Mouse (Mus musculus): ENCODE data around the gene Pde4a. TPM values are rescaled to one million over a fixed set of nuclear protein-coding genes. Genes with fewer than 3 reads are reported as not detected.
A peak's percentile ranks its signal among the peaks of the same experiment; 100 is the strongest.
"Not testable (repeated sequence)": the region's sequence is repeated elsewhere in the genome, so short reads cannot be mapped to it uniquely, and the experiment has no call there.

The Pde4a gene
- polyA plus RNA-seq, 1 experiment from 2014 or later = 11.3 TPM

DNA sequence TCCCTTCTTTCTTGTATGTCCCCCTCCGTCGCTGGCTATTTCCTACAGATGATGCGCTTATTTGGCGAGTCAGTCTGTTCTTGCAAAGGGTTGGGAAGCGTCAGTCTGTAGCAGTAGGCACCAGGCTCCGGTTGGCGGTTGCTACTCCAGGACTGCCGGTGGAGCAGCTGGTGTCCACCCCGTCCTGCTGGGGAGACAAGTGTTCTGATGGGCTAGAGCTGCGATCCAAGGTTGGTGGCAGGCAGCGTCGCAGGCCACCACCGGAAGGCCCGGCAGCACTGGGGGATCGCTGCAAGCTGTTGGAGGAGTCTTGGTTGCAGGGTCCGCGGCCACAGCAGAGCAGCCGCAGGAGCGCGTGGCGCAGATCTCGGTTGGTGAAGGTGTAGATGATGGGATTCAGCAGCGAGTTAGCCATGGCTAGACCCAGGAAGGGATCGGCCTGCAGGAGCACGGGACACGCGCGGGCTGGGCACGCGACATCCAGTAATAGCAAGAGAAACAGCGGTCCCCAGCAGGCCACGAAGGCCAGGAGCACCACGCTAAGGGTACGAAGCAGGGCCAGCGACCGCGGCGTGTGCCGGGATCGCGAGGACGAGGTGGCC, 78.4 kb downstream of the Pde4a start:
- H3K9ac ChIP-seq (replicated peaks) = peak overlapping the region; percentile 39; the same call in 1 of the 2 replicates
- no peaks in the 10 kb centered on the region for H3K9me3 ChIP-seq
- 4% methylated on average over 42 of the region's 42 CpGs for WGBS
- H3K27me3 ChIP-seq = peaks cover 94% of the 10 kb centered on the region
- no peak for ATAC-seq (ENCODE audit: low FRiP score, low read depth)
- no peak overlapping the region for H3K27ac ChIP-seq (replicated peaks)
- H3K4me3 ChIP-seq = peak overlapping the region; percentile 41
- H3K4me2 ChIP-seq (replicated peaks) = peak overlapping the region; percentile 64
- peaks cover 29% of the 10 kb centered on the region for H3K4me1 ChIP-seq
- no peaks in the 10 kb centered on the region for H3K36me3 ChIP-seq

DNA sequence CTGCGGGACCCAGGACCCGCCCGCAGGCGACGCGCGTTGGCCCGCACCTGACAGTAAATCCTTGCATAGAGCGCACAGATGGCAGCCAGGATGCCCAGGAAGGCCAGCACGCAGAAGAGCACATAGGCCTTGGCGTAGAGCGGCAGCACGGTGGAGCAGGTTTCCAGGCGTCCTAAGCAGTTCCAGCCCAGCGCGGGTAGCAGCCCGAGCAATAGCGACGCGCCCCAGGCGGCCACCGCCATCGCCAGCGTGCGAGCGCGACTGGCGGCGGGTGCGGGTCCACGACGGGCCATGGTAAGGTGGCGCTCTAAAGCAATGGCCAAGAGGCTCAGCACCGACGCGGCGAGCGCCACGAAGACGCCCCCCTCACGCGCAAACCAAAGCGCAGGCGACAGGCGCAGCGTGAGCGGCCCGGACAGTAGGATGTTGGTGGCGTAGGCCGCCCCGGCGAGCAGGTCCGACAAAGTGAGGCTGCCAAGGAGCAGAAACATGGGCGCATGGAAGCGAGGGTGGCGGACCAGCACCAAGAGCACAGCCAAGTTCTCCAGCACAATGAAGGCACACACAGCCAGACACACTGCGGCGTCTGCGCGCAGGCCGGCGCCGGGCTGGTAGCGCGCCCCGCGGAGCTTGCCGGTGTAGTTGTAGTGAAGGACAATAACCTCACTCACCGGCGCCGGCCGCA, 79.1 kb downstream of the Pde4a start:
- peak overlapping the region; percentile 41 for H3K4me3 ChIP-seq

DNA sequence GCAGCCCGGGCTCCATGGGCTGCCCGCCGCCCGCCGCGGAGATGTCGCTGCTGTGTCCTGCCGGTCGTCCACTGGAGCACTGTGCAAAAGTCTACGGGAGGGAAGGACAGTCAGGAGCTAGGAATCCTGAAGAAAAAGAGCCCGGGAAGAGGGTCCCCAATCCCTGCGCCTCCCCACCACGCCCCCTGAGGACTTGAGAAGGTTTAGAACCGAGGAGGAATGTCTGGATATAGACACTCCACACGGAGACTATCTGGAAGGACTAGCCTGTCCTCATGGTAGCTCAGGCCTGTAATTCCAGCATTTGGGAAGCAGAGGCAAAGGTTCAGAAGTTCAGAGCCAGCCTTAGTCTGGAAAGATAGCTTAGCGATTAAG, 79.6 kb downstream of the Pde4a start:
- Histone ChIP-seq H3K9me3 (no peaks in the 10 kb centered on the region), H3K4me1 (peaks cover 26% of the 10 kb centered on the region), H3K9ac (replicated peaks) (peak overlapping the region; percentile 39), H3K36me3 (no peaks in the 10 kb centered on the region), H3K4me3 (peak overlapping the region; percentile 41), H3K4me2 (replicated peaks) (peak overlapping the region; percentile 64), H3K27me3 (peaks cover 96% of the 10 kb centered on the region), H3K27ac (replicated peaks) (no peak overlapping the region)
- WGBS = 3% methylated on average over 16 of the region's 16 CpGs
- ATAC-seq (ENCODE audit: low FRiP score, low read depth) = no peak

More for the DNA sequence above, 79.1 kb downstream of the Pde4a start:
- WGBS = under 1% methylated on average over 72 of the region's 72 CpGs
- Histone ChIP-seq H3K9ac (replicated peaks) (peak overlapping the region; percentile 39), H3K4me1 (peaks cover 25% of the 10 kb centered on the region), H3K4me2 (replicated peaks) (peak overlapping the region; percentile 64), H3K36me3 (no peaks in the 10 kb centered on the region), H3K27me3 (peaks cover 96% of the 10 kb centered on the region), H3K27ac (replicated peaks) (no peak overlapping the region), H3K9me3 (no peaks in the 10 kb centered on the region)
- ATAC-seq (ENCODE audit: low FRiP score, low read depth) = no peak

DNA sequence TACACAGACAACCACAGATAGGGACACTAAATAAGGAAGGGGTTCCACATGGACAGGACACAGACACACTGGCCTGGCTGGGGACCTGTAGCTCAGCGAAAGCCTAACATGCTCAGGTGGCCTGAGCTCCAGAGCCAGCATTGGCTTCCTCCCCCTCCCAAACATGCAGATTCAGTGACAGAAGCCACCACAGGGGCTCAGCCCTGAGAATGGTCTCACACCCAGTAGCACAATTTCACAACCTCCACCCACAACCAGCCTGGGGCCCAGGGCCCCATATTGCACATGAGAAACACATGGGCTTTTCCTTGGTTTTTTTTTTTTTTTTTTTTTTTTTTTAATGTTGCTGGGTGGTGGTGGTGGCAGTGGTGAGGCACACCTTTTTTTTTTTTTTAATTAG, 80.8 kb downstream of the Pde4a start:
- Histone ChIP-seq H3K4me1 (peaks cover 26% of the 10 kb centered on the region), H3K9ac (replicated peaks) (no peak overlapping the region), H3K9me3 (no peaks in the 10 kb centered on the region), H3K27me3 (peaks cover 99% of the 10 kb centered on the region), H3K27ac (replicated peaks) (no peak overlapping the region), H3K4me2 (replicated peaks) (no peak overlapping the region), H3K36me3 (no peaks in the 10 kb centered on the region), H3K4me3 (no peak overlapping the region)
- WGBS = 57% methylated on average over 1 of the region's 1 CpGs
- ATAC-seq (ENCODE audit: low FRiP score, low read depth) = no peak

DNA sequence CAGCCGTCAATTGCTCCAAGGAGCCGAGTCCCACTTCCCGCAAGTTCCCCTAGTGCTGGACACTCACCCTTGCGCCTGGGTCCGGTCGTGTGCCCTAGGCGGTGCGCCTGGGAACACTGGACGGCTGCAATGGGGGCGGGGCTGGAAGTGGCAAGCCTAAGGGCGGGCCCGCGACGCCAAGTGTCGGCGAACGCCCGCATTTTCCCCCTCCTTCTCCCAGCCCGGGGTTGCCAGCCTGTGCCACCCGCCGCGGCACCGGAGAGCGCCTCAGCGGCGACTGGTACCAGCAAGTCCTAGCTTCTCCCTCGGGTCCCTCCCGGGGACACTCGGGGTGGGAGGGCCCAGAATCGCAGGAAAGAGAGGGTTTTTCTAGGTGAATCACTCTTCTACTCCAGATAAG, 82.8 kb downstream of the Pde4a start, which contains the start of gene S1pr5:
S1pr5 (minus strand) TSS at position 118 of the 400 bp plus-strand sequence.
- H3K4me2 ChIP-seq (replicated peaks) = peak within 1 kb of the TSS; percentile 16
- peaks cover 26% of the 10 kb centered on the region for H3K4me1 ChIP-seq
- WGBS = 1% methylated on average over 29 of the region's 30 CpGs
- H3K9ac ChIP-seq (replicated peaks) = no peak within 1 kb of the TSS
- no peak for ATAC-seq (ENCODE audit: low FRiP score, low read depth)
- no peak within 1 kb of the TSS for H3K27ac ChIP-seq (replicated peaks)
- H3K9me3 ChIP-seq = no peaks in the 10 kb centered on the region
- H3K27me3 ChIP-seq = peaks cover 94% of the 10 kb centered on the region
- H3K36me3 ChIP-seq = no peaks in the 10 kb centered on the region
- H3K4me3 ChIP-seq = peak within 1 kb of the TSS; percentile 10; the same call in 1 of the 2 replicates

- H3K4me3 ChIP-seq = no peak overlapping the region
- H3K27me3 ChIP-seq = peaks cover 78% of the 10 kb centered on the region
- 37% methylated on average over 17 of the region's 17 CpGs for WGBS
- H3K9me3 ChIP-seq = no peaks in the 10 kb centered on the region
- no peak overlapping the region for H3K9ac ChIP-seq (replicated peaks)
- peaks cover 13% of the 10 kb centered on the region for H3K4me1 ChIP-seq
- no peak for ATAC-seq (ENCODE audit: low FRiP score, low read depth)
- H3K27ac ChIP-seq (replicated peaks) = no peak overlapping the region
- H3K36me3 ChIP-seq = no peaks in the 10 kb centered on the region
- H3K4me2 ChIP-seq (replicated peaks) = no peak overlapping the region
Observed at GRCm38 (mm10) chr9:21249629-21250508, 84.4 kb downstream of the Pde4a start.

- H3K36me3 ChIP-seq = no peaks in the 10 kb centered on the region
- H3K9me3 ChIP-seq = no peaks in the 10 kb centered on the region
- 50% methylated on average over 2 of the region's 2 CpGs for WGBS
- H3K27ac ChIP-seq (replicated peaks) = no peak overlapping the region
- no peak overlapping the region for H3K4me2 ChIP-seq (replicated peaks)
- ATAC-seq (ENCODE audit: low FRiP score, low read depth) = no peak
- H3K4me3 ChIP-seq = no peak overlapping the region
- H3K4me1 ChIP-seq = 0 out of 2 replicates have a peak, but pooled peaks cover 9% of the 10 kb centered on the region
- peaks cover 72% of the 10 kb centered on the region for H3K27me3 ChIP-seq
- H3K9ac ChIP-seq (replicated peaks) = no peak overlapping the region
Observed at GRCm38 (mm10) chr9:21250509-21250908, 85.0 kb downstream of the Pde4a start.

DNA sequence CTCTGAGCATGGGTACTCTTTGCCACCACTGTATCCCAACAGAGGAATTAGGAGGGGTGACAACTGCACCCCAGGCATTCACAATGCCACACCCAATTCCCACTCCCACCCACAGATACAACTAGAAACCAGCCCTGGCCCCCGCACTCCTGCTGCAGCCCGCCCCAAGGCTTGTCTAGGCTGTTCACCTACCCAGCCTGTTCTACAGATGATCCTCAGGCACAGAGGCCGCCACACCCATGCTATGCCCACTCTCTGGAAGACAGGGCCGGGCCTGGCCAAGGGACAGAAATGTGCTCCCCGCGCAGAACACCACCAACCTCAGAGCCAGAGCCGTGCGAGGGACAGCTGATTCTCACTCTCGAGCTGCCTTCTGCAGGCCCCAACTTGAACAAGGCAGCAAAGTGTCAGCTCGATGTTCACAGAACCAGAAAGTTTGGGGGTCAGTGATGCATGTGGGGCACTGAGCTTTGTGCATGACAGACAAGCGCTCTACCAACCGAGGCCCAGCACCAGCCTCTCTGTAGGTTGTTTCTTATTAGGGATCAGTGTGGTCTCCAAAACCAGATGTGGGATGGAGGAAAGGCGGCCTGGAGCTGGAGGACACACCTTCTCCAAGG, 85.7 kb downstream of the Pde4a start:
- H3K4me2 ChIP-seq (replicated peaks) = no peak overlapping the region
- H3K27me3 ChIP-seq = peaks cover 65% of the 10 kb centered on the region
- no peak overlapping the region for H3K27ac ChIP-seq (replicated peaks)
- H3K36me3 ChIP-seq = no peaks in the 10 kb centered on the region
- 0 out of 2 replicates have a peak, but pooled peaks cover 9% of the 10 kb centered on the region for H3K4me1 ChIP-seq
- no peak overlapping the region for H3K9ac ChIP-seq (replicated peaks)
- no peak overlapping the region for H3K4me3 ChIP-seq
- 70% methylated on average over 13 of the region's 13 CpGs for WGBS
- no peaks in the 10 kb centered on the region for H3K9me3 ChIP-seq
- ATAC-seq (ENCODE audit: low FRiP score, low read depth) = no peak

DNA sequence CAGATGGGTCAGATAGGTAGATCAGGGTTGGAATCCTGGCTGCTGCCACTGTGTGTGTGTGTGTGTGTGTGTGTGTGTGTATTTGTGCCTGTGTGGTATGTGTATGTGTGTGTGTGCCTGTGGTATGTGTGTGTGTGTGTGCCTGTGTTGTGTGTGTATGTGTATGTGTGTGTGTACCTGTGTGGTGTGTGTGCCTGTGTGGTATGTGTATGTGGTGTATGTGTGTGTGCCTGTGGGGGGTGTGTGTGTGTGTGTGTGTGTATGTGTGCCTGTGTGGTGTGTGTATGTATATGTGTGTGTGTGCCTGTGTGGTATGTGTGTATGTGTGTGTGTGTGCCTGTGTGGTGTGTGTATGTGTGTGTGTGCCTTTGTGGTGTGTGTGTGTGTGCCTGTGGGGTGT, 89.2 kb downstream of the Pde4a start:
- Histone ChIP-seq H3K27me3 (peaks cover 36% of the 10 kb centered on the region), H3K9ac (replicated peaks) (no peak overlapping the region), H3K9me3 (no peaks in the 10 kb centered on the region), H3K36me3 (no peaks in the 10 kb centered on the region), H3K4me3 (no peak overlapping the region), H3K27ac (replicated peaks) (no peak overlapping the region), H3K4me1 (0 out of 2 replicates have a peak, but pooled peaks cover 2% of the 10 kb centered on the region), H3K4me2 (replicated peaks) (no peak overlapping the region)
- no peak for ATAC-seq (ENCODE audit: low FRiP score, low read depth)

DNA sequence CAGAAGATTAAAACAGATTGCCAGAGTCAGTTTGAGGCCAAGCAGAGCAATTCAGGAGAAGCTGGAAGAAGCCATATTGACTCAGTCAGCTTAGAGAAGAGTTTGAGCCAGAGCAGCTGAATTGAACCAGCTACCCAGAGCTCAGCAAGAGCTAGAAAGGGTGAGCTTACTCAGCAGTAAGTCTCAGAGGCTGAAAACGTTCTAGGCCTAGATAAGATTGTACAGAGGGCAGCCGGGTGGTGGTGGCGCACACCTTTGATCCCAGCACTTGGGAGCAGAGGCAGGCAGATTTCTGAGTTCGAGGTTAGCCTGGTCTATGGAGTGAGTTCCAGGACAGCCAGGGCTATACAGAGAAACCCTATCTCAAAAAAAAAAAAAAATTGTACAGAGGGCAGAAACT, 90.8 kb downstream of the Pde4a start:
- not testable (repeated sequence) for H3K4me3 ChIP-seq; H3K4me1 ChIP-seq; H3K36me3 ChIP-seq; H3K9ac ChIP-seq (replicated peaks); H3K9me3 ChIP-seq; ATAC-seq (ENCODE audit: low FRiP score, low read depth); H3K4me2 ChIP-seq (replicated peaks); H3K27ac ChIP-seq (replicated peaks)
- H3K27me3 ChIP-seq = peaks cover 24% of the 10 kb centered on the region
- WGBS = 81% methylated on average over 4 of the region's 4 CpGs

- Histone ChIP-seq H3K9me3 (no peaks in the 10 kb centered on the region), H3K4me3 (no peak overlapping the region), H3K4me2 (replicated peaks) (no peak overlapping the region), H3K9ac (replicated peaks) (no peak overlapping the region), H3K27ac (replicated peaks) (no peak overlapping the region), H3K27me3 (peaks cover 10% of the 10 kb centered on the region), H3K36me3 (no peaks in the 10 kb centered on the region), H3K4me1 (peaks cover 4% of the 10 kb centered on the region; the same call in 1 of the 2 replicates)
- 80% methylated on average over 6 of the region's 6 CpGs for WGBS
- ATAC-seq (ENCODE audit: low FRiP score, low read depth) = no peak
Observed at GRCm38 (mm10) chr9:21260491-21261040, 95.1 kb downstream of the Pde4a start.

Measured in midbrain, embryonic 12.5 days (tissue).